Comparison of ENCODE assay signal across 13 mouse cellular contexts in genomic region chr7:107841719-107842118, GRCm38 (mm10). TPM values are rescaled to one million over a fixed set of nuclear protein-coding genes. Genes with fewer than 3 reads are reported as not detected.
A peak's percentile ranks its signal among the peaks of the same experiment; 100 is the strongest.
DNase-seq lines count a peak whose midpoint lies in the region; ATAC-seq and TF ChIP-seq lines count a peak whose summit lies in the region.
"Had no signal": no experiment of that assay in that cellular context is flagged by ENCODE, and none has a peak within 500 bp of the region (broad histone marks: within the 10 kb centered on the region; RNA-seq: fewer than 3 reads in every experiment).

No protein-coding gene starts in this region.

- TF ChIP-seq CTCF in forebrain, postnatal 0 days (IDR thresholded peaks at IDR 0.05; ENCODE audit: low read depth): peak; percentile 37
- peak; percentile 30; the same call in 1 of the 2 replicates for TF ChIP-seq CTCF in liver, embryonic 14.5 days (IDR thresholded peaks at IDR 0.05; ENCODE audit: low read depth)

- TF ChIP-seq EP300 in liver, embryonic 14.5 days (IDR thresholded peaks at IDR 0.05; ENCODE audit: low read depth): no peak

- no peak overlapping the region for H3K27ac ChIP-seq in forebrain, postnatal 0 days (ENCODE audit: low read depth, low read length)
- H3K27ac ChIP-seq in forebrain, embryonic 13.5 days: no peak overlapping the region
- no peak overlapping the region for H3K27ac ChIP-seq in liver, embryonic 14.5 days
- no peak overlapping the region for H3K27ac ChIP-seq in liver, embryonic 12.5 days
- H3K27ac ChIP-seq: liver, embryonic 15.5 days had no signal

- H3K4me3 ChIP-seq in forebrain, postnatal 0 days (ENCODE audit: low read depth, low read length): no peak overlapping the region
- no peak overlapping the region for H3K4me3 ChIP-seq in forebrain, embryonic 13.5 days
- H3K4me3 ChIP-seq in liver, embryonic 14.5 days (ENCODE audit: insufficient read depth in 1 of 2, low read depth in 2 of 2, low read length in 2 of 2): no peak overlapping the region
- H3K4me3 ChIP-seq in liver, embryonic 12.5 days: no peak overlapping the region
- H3K4me3 ChIP-seq: liver, embryonic 15.5 days had no signal

- H3K4me1 ChIP-seq in forebrain, postnatal 0 days (ENCODE audit: insufficient read depth): no peaks in the 10 kb centered on the region
- no peaks in the 10 kb centered on the region for H3K4me1 ChIP-seq in forebrain, embryonic 13.5 days
- no peaks in the 10 kb centered on the region for H3K4me1 ChIP-seq in liver, embryonic 14.5 days (replicated peaks; ENCODE audit: control insufficient read depth in 2 of 2, insufficient read depth in 2 of 2, low read length in 1 of 2)
- H3K4me1 ChIP-seq in liver, embryonic 12.5 days: no peaks in the 10 kb centered on the region
- H3K4me1 ChIP-seq: liver, embryonic 15.5 days had no signal

- H3K9ac ChIP-seq in forebrain, postnatal 0 days: no peak overlapping the region
- H3K9ac ChIP-seq in forebrain, embryonic 13.5 days: no peak overlapping the region
- no peak overlapping the region for H3K9ac ChIP-seq in liver, embryonic 14.5 days (replicated peaks)
- no peak overlapping the region for H3K9ac ChIP-seq in liver, embryonic 12.5 days
- H3K9ac ChIP-seq: liver, embryonic 15.5 days had no signal

- no peaks in the 10 kb centered on the region for H3K27me3 ChIP-seq in forebrain, postnatal 0 days (ENCODE audit: insufficient read depth, low read length)
- no peaks in the 10 kb centered on the region for H3K27me3 ChIP-seq in forebrain, embryonic 13.5 days
- H3K27me3 ChIP-seq in liver, embryonic 14.5 days (ENCODE audit: control insufficient read depth, insufficient read depth, low read length): no peaks in the 10 kb centered on the region
- no peaks in the 10 kb centered on the region for H3K27me3 ChIP-seq in liver, embryonic 12.5 days (replicated peaks)
- H3K27me3 ChIP-seq: liver, embryonic 15.5 days had no signal

- 84% methylated on average over 1 of the region's 1 CpGs for WGBS in forebrain, postnatal 0 days
- WGBS in forebrain, embryonic 13.5 days: 82% methylated on average over 1 of the region's 1 CpGs
- 44% methylated on average over 1 of the region's 1 CpGs for WGBS in liver, embryonic 14.5 days (ENCODE audit: insufficient replicate concordance)
- 66% methylated on average over 1 of the region's 1 CpGs for WGBS in liver, embryonic 12.5 days (ENCODE audit: insufficient replicate concordance)

- no peaks in the 10 kb centered on the region for H3K9me3 ChIP-seq in forebrain, postnatal 0 days (ENCODE audit: low read length)
- no peaks in the 10 kb centered on the region for H3K9me3 ChIP-seq in forebrain, embryonic 13.5 days (replicated peaks)
- H3K9me3 ChIP-seq in liver, embryonic 14.5 days (ENCODE audit: control insufficient read depth, low read length): no peaks in the 10 kb centered on the region
- no peaks in the 10 kb centered on the region for H3K9me3 ChIP-seq in liver, embryonic 12.5 days (replicated peaks)
- H3K9me3 ChIP-seq: liver, embryonic 15.5 days had no signal

- no peaks in the 10 kb centered on the region for H3K36me3 ChIP-seq in forebrain, postnatal 0 days (ENCODE audit: insufficient read depth)
- no peaks in the 10 kb centered on the region for H3K36me3 ChIP-seq in forebrain, embryonic 13.5 days (ENCODE audit: poor library complexity, severe bottlenecking)
- H3K36me3 ChIP-seq in liver, embryonic 14.5 days (replicated peaks; ENCODE audit: control insufficient read depth, insufficient read depth, low read depth): no peaks in the 10 kb centered on the region
- no peaks in the 10 kb centered on the region for H3K36me3 ChIP-seq in liver, embryonic 12.5 days
- H3K36me3 ChIP-seq: liver, embryonic 15.5 days had no signal

- no peak for ATAC-seq in forebrain, postnatal 0 days
- no peak for ATAC-seq in forebrain, embryonic 13.5 days
- no peak for ATAC-seq in liver, embryonic 14.5 days (ENCODE audit: insufficient read depth)
- ATAC-seq in liver, embryonic 12.5 days: no peak
- peak; percentile 62; the same call in 1 of the 2 replicates for ATAC-seq in megakaryocyte progenitor cell, adult 5-6 weeks (replicated peaks; ENCODE audit: poor library complexity)

- H3K4me2 ChIP-seq in forebrain, postnatal 0 days (ENCODE audit: low read depth): no peak overlapping the region
- H3K4me2 ChIP-seq in forebrain, embryonic 13.5 days: no peak overlapping the region
- no peak overlapping the region for H3K4me2 ChIP-seq in liver, embryonic 14.5 days (ENCODE audit: low read depth)
- no peak overlapping the region for H3K4me2 ChIP-seq in liver, embryonic 12.5 days
- H3K4me2 ChIP-seq: liver, embryonic 15.5 days had no signal

- DNase-seq in forebrain, postnatal 0 days: no peak
- no peak for DNase-seq in liver, embryonic 14.5 days (ENCODE audit: low read depth in 3 of 3, low spot score in 3 of 3)
- peak; percentile 17 for DNase-seq in NIH3T3 (ENCODE audit: low read depth)
- DNase-seq in left cerebral cortex, adult 9 months (ENCODE audit: low spot score in 2 of 2): no peak
- no peak for DNase-seq in right cerebral cortex, postnatal 10 days (ENCODE audit: low spot score in 2 of 2)

RNA-seq across cellular contexts. Expression of gene Olfr470, which starts 5.6 kb away (rescaled TPM):
- not detected in 2 replicates for total RNA-seq in forebrain, postnatal 0 days (2014; rRNA removed)
- not detected in 2 replicates for polyA plus RNA-seq in forebrain, postnatal 0 days (2015; fragmentation: Nextera tagmentation; extraction: Ambion mirVana)
- polyA plus RNA-seq in forebrain, embryonic 13.5 days (2015; fragmentation: Nextera tagmentation; extraction: Ambion mirVana): not detected in 2 replicates
- not detected in 2 replicates for polyA plus RNA-seq in liver, embryonic 14.5 days (2012; rRNA removed)
- not detected in 2 replicates for polyA plus RNA-seq in liver, embryonic 14.5 days (2014; fragmentation: Nextera tagmentation; extraction: Ambion mirVana)
- not detected in 2 replicates for polyA plus RNA-seq in liver, embryonic 12.5 days (2016; fragmentation: Nextera tagmentation; extraction: Ambion mirVana)
- total RNA-seq in megakaryocyte progenitor cell, adult 5-6 weeks (2015): not detected in 2 replicates
- not detected in 2 replicates for total RNA-seq in megakaryocyte progenitor cell, adult 5-6 weeks (2017)
- total RNA-seq: heart, postnatal 10 days; monocyte, adult 5-6 weeks had no signal
- polyA plus RNA-seq: cortical plate, adult 2 months; liver, embryonic 15.5 days; stomach, embryonic 14.5 days had no signal

RNA-seq across cellular contexts. Expression of gene Olfr469, which starts 16.4 kb away (rescaled TPM):
- total RNA-seq in forebrain, postnatal 0 days (2014; rRNA removed): not detected in 2 replicates
- not detected in 2 replicates for polyA plus RNA-seq in forebrain, postnatal 0 days (2015; fragmentation: Nextera tagmentation; extraction: Ambion mirVana)
- polyA plus RNA-seq in forebrain, embryonic 13.5 days (2015; fragmentation: Nextera tagmentation; extraction: Ambion mirVana): not detected in 2 replicates
- not detected in 2 replicates for polyA plus RNA-seq in liver, embryonic 14.5 days (2012; rRNA removed)
- polyA plus RNA-seq in liver, embryonic 14.5 days (2014; fragmentation: Nextera tagmentation; extraction: Ambion mirVana): not detected in 2 replicates
- polyA plus RNA-seq in liver, embryonic 12.5 days (2016; fragmentation: Nextera tagmentation; extraction: Ambion mirVana): not detected in 2 replicates
- not detected in 2 replicates for total RNA-seq in megakaryocyte progenitor cell, adult 5-6 weeks (2015)
- total RNA-seq in megakaryocyte progenitor cell, adult 5-6 weeks (2017): not detected in 2 replicates
- total RNA-seq: heart, postnatal 10 days had no signal
- polyA plus RNA-seq: cortical plate, adult 2 months; liver, embryonic 15.5 days; stomach, embryonic 14.5 days had no signal

RNA-seq across cellular contexts. Expression of gene Olfr467, which starts 29.7 kb away (rescaled TPM):
- total RNA-seq in forebrain, postnatal 0 days (2014; rRNA removed): not detected in 2 replicates
- not detected in 2 replicates for polyA plus RNA-seq in forebrain, postnatal 0 days (2015; fragmentation: Nextera tagmentation; extraction: Ambion mirVana)
- polyA plus RNA-seq in forebrain, embryonic 13.5 days (2015; fragmentation: Nextera tagmentation; extraction: Ambion mirVana): not detected in 2 replicates
- polyA plus RNA-seq in liver, embryonic 14.5 days (2012; rRNA removed): not detected in 2 replicates
- not detected in 2 replicates for polyA plus RNA-seq in liver, embryonic 14.5 days (2014; fragmentation: Nextera tagmentation; extraction: Ambion mirVana)
- not detected in 2 replicates for polyA plus RNA-seq in liver, embryonic 12.5 days (2016; fragmentation: Nextera tagmentation; extraction: Ambion mirVana)
- total RNA-seq in megakaryocyte progenitor cell, adult 5-6 weeks (2015): not detected in 2 replicates
- not detected in 2 replicates for total RNA-seq in megakaryocyte progenitor cell, adult 5-6 weeks (2017)
- total RNA-seq: heart, postnatal 10 days; monocyte, adult 5-6 weeks had no signal
- polyA plus RNA-seq: cortical plate, adult 2 months; liver, embryonic 15.5 days; stomach, embryonic 14.5 days had no signal

RNA-seq across cellular contexts. Expression of gene Ovch2, which starts 40.7 kb away (rescaled TPM):
- not detected in 2 replicates for total RNA-seq in forebrain, postnatal 0 days (2014; rRNA removed)
- not detected in 2 replicates for polyA plus RNA-seq in forebrain, postnatal 0 days (2015; fragmentation: Nextera tagmentation; extraction: Ambion mirVana)
- polyA plus RNA-seq in forebrain, embryonic 13.5 days (2015; fragmentation: Nextera tagmentation; extraction: Ambion mirVana): not detected in 2 replicates
- not detected in 2 replicates for polyA plus RNA-seq in liver, embryonic 14.5 days (2012; rRNA removed)
- not detected in 2 replicates for polyA plus RNA-seq in liver, embryonic 14.5 days (2014; fragmentation: Nextera tagmentation; extraction: Ambion mirVana)
- polyA plus RNA-seq in liver, embryonic 12.5 days (2016; fragmentation: Nextera tagmentation; extraction: Ambion mirVana): not detected in 2 replicates
- total RNA-seq in megakaryocyte progenitor cell, adult 5-6 weeks (2015): not detected in 2 replicates
- not detected in 2 replicates for total RNA-seq in megakaryocyte progenitor cell, adult 5-6 weeks (2017)
- total RNA-seq: heart, postnatal 10 days; monocyte, adult 5-6 weeks had no signal
- polyA plus RNA-seq: cortical plate, adult 2 months; liver, embryonic 15.5 days; stomach, embryonic 14.5 days had no signal

RNA-seq across cellular contexts. Expression of gene Olfr472, which starts 56.0 kb away (rescaled TPM):
- total RNA-seq in forebrain, postnatal 0 days (2014; rRNA removed): not detected in 2 replicates
- not detected in 2 replicates for polyA plus RNA-seq in forebrain, postnatal 0 days (2015; fragmentation: Nextera tagmentation; extraction: Ambion mirVana)
- polyA plus RNA-seq in forebrain, embryonic 13.5 days (2015; fragmentation: Nextera tagmentation; extraction: Ambion mirVana): not detected in 2 replicates
- polyA plus RNA-seq in liver, embryonic 14.5 days (2012; rRNA removed): not detected in 2 replicates
- polyA plus RNA-seq in liver, embryonic 14.5 days (2014; fragmentation: Nextera tagmentation; extraction: Ambion mirVana): not detected in 2 replicates
- polyA plus RNA-seq in liver, embryonic 12.5 days (2016; fragmentation: Nextera tagmentation; extraction: Ambion mirVana): not detected in 2 replicates
- total RNA-seq in megakaryocyte progenitor cell, adult 5-6 weeks (2015): not detected in 2 replicates
- total RNA-seq in megakaryocyte progenitor cell, adult 5-6 weeks (2017): not detected in 2 replicates
- total RNA-seq: heart, postnatal 10 days; monocyte, adult 5-6 weeks had no signal
- polyA plus RNA-seq: cortical plate, adult 2 months; liver, embryonic 15.5 days; stomach, embryonic 14.5 days had no signal
